Mouse (Mus musculus) spleen, adult 2 months (tissue): ENCODE data around the gene Spatc1l.

ENCODE experiments used
- CTCF ChIP-seq: fragments of 200-500 bp; IDR thresholded peaks from 2 replicates; pipeline ENCODE4 v1.5.1; 2011; ENCODE audit warnings: mild to moderate bottlenecking, inconsistent platforms; ENCODE audit not compliant: insufficient read depth, insufficient read length, insufficient replicate concordance; ENCODE audit errors: extremely low read depth
- POLR2A ChIP-seq: fragments of 200-500 bp; IDR thresholded peaks from 2 replicates; pipeline ENCODE4 v1.6.1; 2011; ENCODE audit warnings: low read depth, low read length, inconsistent platforms

GRCm38 (mm10) chr10:76531375-76531774, 30.7 kb upstream of the Spatc1l start, which contains the start of gene Lss:
- no peak; the same call in 1 of the 2 replicates for TF ChIP-seq POLR2A
- TF ChIP-seq CTCF: no peak
